Mouse (Mus musculus) left cerebral cortex, postnatal 36 days (tissue): ENCODE measurements around the gene Gm17361. TPM values are rescaled to one million over a fixed set of nuclear protein-coding genes. Genes with fewer than 3 reads are reported as not detected.
"Not testable (repeated sequence)": the region's sequence is repeated elsewhere in the genome, so short reads cannot be mapped to it uniquely, and the experiment has no call there.

ENCODE experiments used
- DNase-seq, 2 experiments: peaks; one replicate each; pipeline ENCODE4 v3.0.0; 2021 to 2022; ENCODE audit warnings: low spot score in 2 of 2, mixed read lengths in 1 of 2
- intact Hi-C: fragments of 180-260 bp; cut with DNase I; formaldehyde crosslinking; loops from one replicate; pipeline ENCODE4 v1.15.1; 2025
- total RNA-seq, 2 experiments: library from RNA; stranded (reverse); gene quantifications; 2 replicates each; pipeline ENCODE4 v1.2.3; 2021

Gm17361 gene
- not detected for total RNA-seq

- intact Hi-C loops, DNase-seq: not testable (repeated sequence)
Measured at GRCm38 (mm10) chrX:125003863-125004262, at the start of gene Gm17361. Gene Gm17361, plus strand, starts transcription at chrX:125004163.
